Mouse (Mus musculus): Measurements from ENCODE around the gene Spty2d1. TPM values are rescaled to one million over a fixed set of nuclear protein-coding genes. Genes with fewer than 3 reads are reported as not detected.
"Not testable (repeated sequence)": the region's sequence is repeated elsewhere in the genome, so short reads cannot be mapped to it uniquely, and the experiment has no call there.

Spty2d1 gene
- total RNA-seq, 2 experiments from 2014 or later: 4.7 to 4.8 TPM

DNA sequence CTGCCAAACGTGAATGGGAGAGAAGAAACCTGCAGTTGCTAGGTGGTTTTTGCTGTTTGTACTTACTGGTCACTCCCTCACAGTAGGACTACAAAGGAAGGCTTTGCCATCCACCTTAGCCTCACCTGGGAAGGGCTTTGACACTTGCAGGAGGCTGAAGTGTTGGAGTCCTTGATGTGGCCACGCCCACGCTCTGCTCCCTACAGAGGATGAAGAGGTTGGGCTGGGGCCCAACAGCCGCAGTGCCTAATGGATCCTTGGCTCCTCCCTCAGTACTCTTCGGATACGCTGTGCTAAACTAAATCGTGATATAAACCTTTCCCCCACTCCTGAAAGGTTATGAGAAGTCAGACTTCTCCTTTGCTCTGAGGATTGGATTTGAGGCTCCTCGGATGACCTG lies 12.7 kb upstream of the Spty2d1 start:
- no peak for DNase-seq

- no peak for DNase-seq
Measured at GRCm38 (mm10) chr7:47019641-47020040, 11.4 kb upstream of the Spty2d1 start.

DNA sequence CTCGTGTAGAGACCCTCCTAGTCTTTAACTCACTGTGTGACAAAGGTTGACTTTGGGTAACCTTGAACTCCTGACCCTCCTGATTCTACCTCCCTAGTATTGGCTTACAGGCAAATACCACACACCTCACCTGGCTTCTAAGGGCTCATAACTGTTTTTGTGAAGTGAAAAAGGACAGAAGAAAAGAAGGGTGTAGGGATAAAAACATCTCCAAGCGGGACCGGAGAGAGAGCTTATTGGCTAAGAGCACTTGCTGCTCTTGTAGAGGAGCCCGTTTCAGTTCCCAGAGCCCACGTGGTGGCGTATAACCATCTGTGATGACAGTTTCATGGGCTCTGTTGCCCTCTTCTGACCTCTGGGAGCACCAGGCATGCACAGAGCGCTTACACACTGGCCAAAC lies 8.9 kb upstream of the Spty2d1 start:
- no peak for DNase-seq

DNA sequence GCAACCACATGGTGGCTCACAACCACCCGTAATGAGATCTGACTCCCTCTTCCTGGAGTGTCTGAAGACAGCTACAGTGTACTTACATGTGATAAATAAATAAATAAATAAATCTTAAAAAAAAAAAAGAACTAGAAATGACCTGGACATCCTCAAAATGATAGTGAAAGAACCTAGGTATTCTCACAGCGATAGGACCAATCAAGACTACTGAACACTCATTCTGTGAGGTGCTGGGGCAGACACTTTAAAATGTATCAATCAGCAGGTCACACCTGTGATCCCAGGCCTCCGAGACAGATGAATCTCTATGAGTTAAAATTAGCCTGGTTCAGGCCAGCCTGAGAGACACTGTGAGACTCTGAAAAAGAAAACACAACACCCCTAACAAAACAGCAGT lies 8.4 kb upstream of the Spty2d1 start:
- no peak for DNase-seq

DNA sequence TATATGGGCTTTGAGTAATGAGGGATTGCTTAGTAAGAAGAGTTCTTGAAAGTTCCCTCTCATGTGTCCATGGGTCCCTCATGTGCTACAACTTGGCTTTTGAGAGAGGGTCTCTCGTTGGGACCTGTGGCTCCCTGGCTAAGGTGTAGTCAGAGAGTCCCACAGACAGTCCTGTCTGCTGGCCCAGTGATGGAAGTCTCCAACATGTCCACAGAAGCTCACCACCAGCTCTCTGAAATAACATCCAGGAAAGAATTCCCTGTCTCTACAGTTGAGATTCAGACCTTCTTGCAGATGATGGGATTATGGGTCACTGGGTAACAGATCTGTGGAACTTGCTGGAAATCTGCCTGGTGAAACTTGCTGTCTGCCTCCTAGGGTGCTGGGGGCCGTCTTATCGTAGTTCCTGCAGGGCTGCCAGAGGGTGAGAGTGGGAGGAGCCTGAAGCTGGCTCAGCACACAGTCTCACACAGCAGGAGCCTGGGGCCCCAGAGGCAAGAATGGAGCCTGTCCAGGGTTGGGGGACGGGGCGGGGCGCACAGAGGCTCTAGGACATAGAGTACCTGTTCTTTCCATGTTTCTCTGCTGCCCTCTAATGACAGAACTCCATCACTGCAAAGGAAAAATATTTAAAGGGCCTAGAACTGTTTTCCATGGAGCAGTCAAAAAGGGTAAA lies 7.3 kb upstream of the Spty2d1 start:
- DNase-seq: peak; percentile 88

GRCm38 (mm10) chr7:47014564-47015389 lies 6.6 kb upstream of the Spty2d1 start:
- no peak for DNase-seq

GRCm38 (mm10) chr7:47013131-47013767 lies 5.0 kb upstream of the Spty2d1 start:
- no peak for DNase-seq

DNA sequence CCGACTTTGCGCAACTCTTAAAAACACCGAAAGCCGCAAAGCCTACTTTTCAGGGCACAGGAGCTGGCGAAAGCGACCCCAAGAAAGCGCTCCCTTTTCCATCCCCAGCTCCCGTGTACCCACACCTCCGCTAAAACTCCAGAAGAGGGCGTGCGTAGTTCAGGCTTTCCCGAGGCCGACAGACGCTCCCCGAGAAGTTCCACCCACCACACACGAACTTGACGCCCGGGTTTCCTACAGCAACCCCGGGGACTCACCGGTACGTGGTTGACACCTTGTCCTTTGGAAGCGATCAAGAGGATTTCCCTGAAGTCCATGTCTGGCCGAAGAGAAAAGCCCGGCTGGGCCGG lies 418 bp downstream of the Spty2d1 start:
- DNase-seq: no peak

DNA sequence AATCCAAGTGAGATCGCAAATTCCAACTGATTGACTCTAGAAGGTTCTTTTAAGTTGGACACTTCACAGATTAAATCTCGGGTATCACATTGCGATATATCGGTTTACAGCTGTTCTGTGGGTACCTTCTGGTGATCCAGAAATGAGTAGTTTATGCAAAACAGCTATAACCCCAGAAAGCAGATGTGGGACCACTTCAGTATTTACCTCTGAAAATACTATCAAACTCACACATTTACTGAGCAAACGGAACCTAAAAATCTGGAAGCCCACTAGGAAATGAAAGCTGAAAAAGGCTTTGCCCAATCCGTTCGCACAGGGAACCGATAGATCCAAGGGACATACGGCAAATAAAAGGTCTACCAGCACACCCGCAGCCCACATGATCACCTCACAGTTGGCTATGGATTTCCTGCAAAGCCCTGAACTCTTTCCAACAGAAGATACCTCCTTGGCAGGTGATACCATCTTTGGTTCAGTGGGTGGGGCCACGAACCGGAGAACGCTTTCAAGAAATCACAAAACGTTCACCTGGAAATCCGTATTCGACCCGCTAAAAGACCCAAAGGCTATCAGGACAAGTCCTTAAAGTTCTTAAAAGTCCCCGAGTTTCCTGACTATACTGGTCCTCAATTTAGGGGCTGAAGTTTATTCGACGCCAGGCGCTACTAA lies 966 bp downstream of the Spty2d1 start:
- no peak for DNase-seq

DNA sequence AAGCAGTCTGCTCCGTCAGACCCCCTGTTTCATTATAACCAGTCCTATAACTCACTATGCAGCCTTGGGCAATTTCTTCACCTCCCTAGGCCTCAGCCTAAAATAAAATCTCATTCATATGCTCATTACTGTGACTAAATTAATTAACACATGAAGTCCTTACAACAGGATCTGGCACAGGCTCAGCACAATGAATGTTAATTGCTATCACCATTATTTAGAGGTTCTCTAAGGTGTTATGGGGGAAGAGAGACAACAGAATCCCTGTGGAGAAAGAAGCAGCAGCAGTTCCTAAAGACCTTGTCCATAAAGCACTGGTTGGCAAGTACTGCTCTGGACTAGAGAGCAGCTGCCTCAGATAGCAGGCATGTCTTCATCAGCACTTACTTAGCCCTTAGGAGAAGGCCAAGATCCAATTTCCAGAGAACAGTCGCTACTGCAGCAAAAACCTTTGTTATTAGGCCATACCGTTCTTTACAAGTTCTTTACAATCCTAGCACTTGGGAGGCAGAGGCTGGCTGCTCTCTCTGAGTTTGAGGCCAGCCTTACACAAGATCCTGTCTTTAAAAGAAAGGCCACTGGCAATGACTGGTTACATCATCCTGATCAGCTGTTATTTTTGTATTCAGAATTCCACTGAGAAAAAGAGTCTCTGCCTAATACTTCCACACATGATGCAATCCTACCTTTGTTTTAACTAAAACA lies 4.6 kb downstream of the Spty2d1 start:
- DNase-seq: no peak

DNA sequence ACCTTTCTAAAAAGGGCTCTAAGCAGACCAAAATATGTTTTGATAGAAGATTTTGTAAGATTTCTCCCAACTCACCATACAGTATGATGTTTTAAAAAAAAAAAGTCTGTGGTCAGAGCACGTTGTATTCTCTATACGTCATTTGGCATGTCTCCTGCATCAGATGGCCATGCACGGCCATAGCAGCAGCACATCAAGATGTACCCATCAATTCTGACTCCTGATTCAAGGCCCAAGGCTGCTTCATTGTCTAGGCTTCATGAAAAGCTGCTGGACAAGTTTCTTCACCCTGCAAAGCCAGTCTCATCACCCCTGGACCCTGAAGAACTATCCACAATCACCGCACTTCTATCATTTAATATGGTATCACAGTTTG lies 6.3 kb downstream of the Spty2d1 start:
- DNase-seq: no peak

GRCm38 (mm10) chr7:47001125-47001899 lies 6.9 kb downstream of the Spty2d1 start:
- DNase-seq: no peak

DNA sequence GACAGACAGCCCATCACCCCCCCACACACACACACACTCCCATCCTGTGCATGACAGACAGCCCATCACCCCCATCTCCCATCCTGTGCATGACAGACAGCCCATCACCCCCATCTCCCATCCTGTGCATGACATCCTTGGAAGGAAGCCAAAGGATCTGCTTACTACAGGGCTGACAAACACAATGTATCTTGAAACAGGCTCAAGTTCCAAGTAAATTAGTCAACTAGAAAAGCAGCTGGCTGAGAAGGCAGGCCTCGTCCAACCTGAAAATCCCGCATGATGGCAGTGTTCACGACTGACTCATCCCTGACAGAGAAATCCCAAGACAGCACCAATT lies 7.6 kb downstream of the Spty2d1 start:
- DNase-seq: no peak

DNA sequence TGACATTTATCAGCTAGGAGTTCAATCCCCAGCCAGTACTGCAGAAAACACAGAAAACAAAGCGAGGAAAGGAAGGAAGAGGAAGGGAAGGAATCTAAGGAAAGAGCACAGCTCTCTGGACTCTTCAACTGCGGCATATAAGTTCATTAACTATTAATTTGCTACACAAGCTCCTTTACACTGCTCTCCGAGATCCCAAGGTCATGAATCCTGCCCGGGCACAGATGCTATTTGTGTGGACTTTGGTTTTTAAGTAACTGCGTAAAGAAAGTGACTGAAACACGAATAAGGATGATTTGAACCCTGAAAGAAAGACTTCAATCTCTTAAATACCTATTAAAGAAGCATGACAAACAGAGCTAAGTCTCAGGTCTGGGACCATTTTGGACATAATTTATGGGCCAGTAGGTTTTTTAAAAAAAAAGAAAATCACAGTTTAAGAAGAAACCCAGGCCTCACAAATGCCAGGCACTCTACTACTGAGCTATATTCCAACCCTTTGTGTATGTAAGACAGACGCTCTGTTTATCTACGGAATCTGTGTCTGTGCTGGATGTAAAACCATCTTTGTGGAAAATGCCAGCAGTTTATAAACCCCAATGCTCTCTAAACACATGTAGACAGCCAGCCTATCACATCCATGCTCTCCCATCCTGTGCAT lies 8.1 kb downstream of the Spty2d1 start:
- no peak for DNase-seq

GRCm38 (mm10) chr7:46998942-46999341 lies 9.3 kb downstream of the Spty2d1 start:
- no peak for DNase-seq

GRCm38 (mm10) chr7:46997644-46998395 lies 10.4 kb downstream of the Spty2d1 start:
- peak; percentile 30 for DNase-seq

DNA sequence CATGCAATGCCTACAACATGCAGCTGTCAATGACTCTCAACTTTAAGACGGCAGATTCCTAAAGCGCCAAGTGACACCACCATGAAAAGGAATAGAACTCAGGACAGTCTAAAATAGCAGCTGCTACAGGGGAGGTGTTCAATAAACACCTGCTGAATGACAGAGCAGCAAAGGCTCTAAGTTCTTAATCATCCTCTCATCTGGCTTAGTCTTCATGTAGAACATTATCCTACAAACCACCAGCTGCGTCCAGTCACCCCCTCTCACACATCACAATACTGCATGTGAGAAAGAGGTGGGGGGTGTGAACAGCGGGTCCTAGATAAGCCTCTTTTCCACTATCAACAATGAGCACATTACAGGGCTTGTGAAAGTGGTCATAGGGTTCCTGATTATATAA lies 11.2 kb downstream of the Spty2d1 start:
- DNase-seq: no peak

GRCm38 (mm10) chr7:46995558-46995957 lies 12.7 kb downstream of the Spty2d1 start:
- no peak for DNase-seq

DNA sequence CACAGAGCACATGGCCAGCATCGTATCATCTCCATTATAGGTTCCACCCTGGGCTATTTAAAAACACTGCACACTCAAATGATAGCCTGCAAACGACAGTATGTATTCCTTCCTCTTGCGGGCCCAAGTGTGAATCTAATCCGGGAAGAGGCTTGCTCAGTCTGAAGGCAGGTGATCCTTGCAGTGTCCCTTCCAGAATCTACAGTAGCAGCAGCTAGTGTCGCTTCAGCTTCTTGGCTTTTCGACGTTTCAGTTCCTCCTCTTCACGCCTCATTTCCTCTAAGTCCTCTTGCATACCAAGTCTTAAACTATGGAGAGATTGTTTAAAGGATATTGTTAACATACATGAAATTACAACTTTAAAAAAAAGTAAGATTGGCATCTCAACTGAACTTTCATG lies 15.1 kb downstream of the Spty2d1 start:
- no peak for DNase-seq

DNA sequence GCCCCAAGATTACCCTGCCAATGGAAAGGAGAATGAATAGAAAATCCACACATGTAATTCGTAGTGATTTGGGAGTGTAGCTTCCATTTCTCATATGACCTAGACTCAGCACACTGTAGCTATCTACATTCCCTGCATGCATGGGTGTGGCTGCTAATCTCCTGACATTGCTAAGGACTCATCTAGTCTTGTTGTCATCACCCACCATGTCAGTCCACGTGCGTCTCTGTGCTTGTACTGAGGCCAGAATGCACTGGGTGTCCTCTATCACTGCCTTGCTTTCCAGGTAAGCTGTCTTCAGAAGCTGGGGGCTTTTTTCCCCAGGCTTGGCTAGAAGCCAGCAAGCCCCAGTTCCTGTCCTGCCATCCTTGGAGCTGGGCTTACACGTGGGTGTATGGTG lies 18.8 kb downstream of the Spty2d1 start:
- DNase-seq: not testable (repeated sequence)

Measured in gastrocnemius, postnatal 25 days (tissue).